9 mouse cellular contexts compared by ENCODE assay signal in genomic region chr5:134637820-134638367, GRCm38 (mm10). TPM values are rescaled to one million over a fixed set of nuclear protein-coding genes. Genes with fewer than 3 reads are reported as not detected.
DNase-seq lines count a peak whose midpoint lies in the region; ATAC-seq and TF ChIP-seq lines count a peak whose summit lies in the region.
"Had no signal": no experiment of that assay in that cellular context is flagged by ENCODE, and none has a peak within 500 bp of the region (broad histone marks: within the 10 kb centered on the region; RNA-seq: fewer than 3 reads in every experiment).

No protein-coding gene starts in this region.

- no peak for DNase-seq in layer of hippocampus, adult 2 months (ENCODE audit: low spot score in 2 of 2)
- DNase-seq in layer of hippocampus, postnatal 10 days (ENCODE audit: low spot score in 2 of 2) = no peak
- DNase-seq in embryonic facial prominence, embryonic 11.5 days (ENCODE audit: low spot score) = no peak
- no peak for DNase-seq in right cerebral cortex, postnatal 14 days
- DNase-seq in adipocyte (ENCODE audit: low spot score) = no peak
- DNase-seq in layer of hippocampus, postnatal 14 days (ENCODE audit: low spot score in 2 of 2) = no peak
- DNase-seq: adrenal gland, postnatal 25 days had no signal

- peak overlapping the region; percentile 77 for H3K4me3 ChIP-seq in layer of hippocampus, adult 2 months
- peak overlapping the region; percentile 94 for H3K4me3 ChIP-seq in embryonic facial prominence, embryonic 11.5 days (ENCODE audit: low read depth, low read length)
- peak overlapping the region; percentile 97 for H3K4me3 ChIP-seq in intestine, postnatal 0 days (ENCODE audit: low read depth, low read length)
- peak overlapping the region; percentile 95 for H3K4me3 ChIP-seq in neural tube, embryonic 13.5 days

- no peaks in the 10 kb centered on the region for H3K4me1 ChIP-seq in embryonic facial prominence, embryonic 11.5 days (ENCODE audit: control insufficient read depth, insufficient read depth, low read length)
- no peaks in the 10 kb centered on the region for H3K4me1 ChIP-seq in intestine, postnatal 0 days (replicated peaks; ENCODE audit: control insufficient read depth, insufficient read depth, low read length)
- peaks cover 45% of the 10 kb centered on the region for H3K4me1 ChIP-seq in neural tube, embryonic 13.5 days (replicated peaks)

- H3K9ac ChIP-seq in embryonic facial prominence, embryonic 11.5 days (replicated peaks; ENCODE audit: low read length) = peak overlapping the region; percentile 99
- H3K9ac ChIP-seq in intestine, postnatal 0 days (ENCODE audit: low read depth, low read length) = peak overlapping the region; percentile 100
- peak overlapping the region; percentile 99 for H3K9ac ChIP-seq in neural tube, embryonic 13.5 days

- H3K9me3 ChIP-seq in embryonic facial prominence, embryonic 11.5 days (replicated peaks; ENCODE audit: control insufficient read depth, low read length) = no peaks in the 10 kb centered on the region
- no peaks in the 10 kb centered on the region for H3K9me3 ChIP-seq in intestine, postnatal 0 days (ENCODE audit: control insufficient read depth)
- H3K9me3 ChIP-seq in neural tube, embryonic 13.5 days = no peaks in the 10 kb centered on the region

- H3K27me3 ChIP-seq in embryonic facial prominence, embryonic 11.5 days (ENCODE audit: control insufficient read depth, insufficient read depth, low read length) = no peaks in the 10 kb centered on the region
- H3K27me3 ChIP-seq in intestine, postnatal 0 days (replicated peaks; ENCODE audit: control insufficient read depth, insufficient read depth, low read length) = no peaks in the 10 kb centered on the region
- H3K27me3 ChIP-seq in neural tube, embryonic 13.5 days = no peaks in the 10 kb centered on the region

- WGBS in embryonic facial prominence, embryonic 11.5 days = 32% methylated on average over 5 of the region's 5 CpGs
- 7% methylated on average over 5 of the region's 5 CpGs for WGBS in intestine, postnatal 0 days
- 34% methylated on average over 5 of the region's 5 CpGs for WGBS in neural tube, embryonic 13.5 days

- H3K4me2 ChIP-seq in embryonic facial prominence, embryonic 11.5 days (ENCODE audit: low read depth, low read length) = peak overlapping the region; percentile 65
- peak overlapping the region; percentile 76 for H3K4me2 ChIP-seq in intestine, postnatal 0 days (replicated peaks; ENCODE audit: low read depth)
- H3K4me2 ChIP-seq in neural tube, embryonic 13.5 days = peak overlapping the region; percentile 80

- no peak for ATAC-seq in embryonic facial prominence, embryonic 11.5 days (replicated peaks; ENCODE audit: insufficient number of reproducible peaks, low FRiP score, low TSS enrichment, low read depth)
- ATAC-seq in intestine, postnatal 0 days = no peak
- ATAC-seq in neural tube, embryonic 13.5 days (ENCODE audit: low read depth) = no peak

- H3K27ac ChIP-seq in layer of hippocampus, adult 2 months = peak overlapping the region; percentile 98
- no peak overlapping the region; the same call in 1 of the 2 replicates for H3K27ac ChIP-seq in embryonic facial prominence, embryonic 11.5 days (replicated peaks; ENCODE audit: low read depth, low read length)
- H3K27ac ChIP-seq in intestine, postnatal 0 days (ENCODE audit: low read depth, low read length) = peak overlapping the region; percentile 98
- H3K27ac ChIP-seq in neural tube, embryonic 13.5 days (replicated peaks) = peak overlapping the region; percentile 96

- no peak for TF ChIP-seq CTCF in layer of hippocampus, adult 2 months (conservative IDR thresholded peaks at IDR 0.05)
- no peak for TF ChIP-seq CTCF in intestine, postnatal 0 days (IDR thresholded peaks at IDR 0.05; ENCODE audit: low read depth)

- H3K36me3 ChIP-seq in embryonic facial prominence, embryonic 11.5 days (replicated peaks; ENCODE audit: control insufficient read depth, insufficient read depth, low read depth, low read length) = peaks cover 5% of the 10 kb centered on the region
- H3K36me3 ChIP-seq in intestine, postnatal 0 days (ENCODE audit: control insufficient read depth, insufficient read depth) = peaks cover 23% of the 10 kb centered on the region
- peaks cover 30% of the 10 kb centered on the region for H3K36me3 ChIP-seq in neural tube, embryonic 13.5 days

RNA-seq across cellular contexts. Expression of gene Eif4h, which starts 1.4 kb away (rescaled TPM):
- total RNA-seq in layer of hippocampus, adult 2 months (2021) = 100 to 1,000 TPM; 298 to 323 TPM
- 100 to 1,000 TPM; 285 to 302 TPM for total RNA-seq in layer of hippocampus, postnatal 10 days (2021)
- 479 and 512 TPM in 2 replicates for polyA plus RNA-seq in embryonic facial prominence, embryonic 11.5 days (2014; fragmentation: Nextera tagmentation; extraction: Ambion mirVana)
- 217 and 232 TPM in 2 replicates for polyA plus RNA-seq in intestine, postnatal 0 days (2015; fragmentation: Nextera tagmentation; extraction: Ambion mirVana)
- 338 and 355 TPM in 2 replicates for polyA plus RNA-seq in neural tube, embryonic 13.5 days (2015; fragmentation: Nextera tagmentation; extraction: Ambion mirVana)
- total RNA-seq in layer of hippocampus, postnatal 14 days (2021) = 100 to 1,000 TPM; 286 to 291 TPM

RNA-seq across cellular contexts. Expression of gene Lat2, which starts 23.1 kb away (rescaled TPM):
- 1 to 10 TPM; 2.2 to 3.0 TPM for total RNA-seq in layer of hippocampus, adult 2 months (2021)
- 1 to 10 TPM; 2.0 to 3.7 TPM for total RNA-seq in layer of hippocampus, postnatal 10 days (2021)
- polyA plus RNA-seq in embryonic facial prominence, embryonic 11.5 days (2014; fragmentation: Nextera tagmentation; extraction: Ambion mirVana) = 0.56 and 0.77 TPM in 2 replicates
- 1.3 and 1.4 TPM in 2 replicates for polyA plus RNA-seq in intestine, postnatal 0 days (2015; fragmentation: Nextera tagmentation; extraction: Ambion mirVana)
- 4.9 and 6.2 TPM in 2 replicates for polyA plus RNA-seq in neural tube, embryonic 13.5 days (2015; fragmentation: Nextera tagmentation; extraction: Ambion mirVana)
- total RNA-seq in layer of hippocampus, postnatal 14 days (2021) = 1 to 10 TPM; 1.4 to 2.8 TPM

RNA-seq across cellular contexts. Expression of gene Limk1, which starts 50.5 kb away (rescaled TPM):
- 10 to 100 TPM; 39.9 to 40.5 TPM for total RNA-seq in layer of hippocampus, adult 2 months (2021)
- 10 to 100 TPM; 59.1 to 67.5 TPM for total RNA-seq in layer of hippocampus, postnatal 10 days (2021)
- 4.6 and 6.5 TPM in 2 replicates for polyA plus RNA-seq in embryonic facial prominence, embryonic 11.5 days (2014; fragmentation: Nextera tagmentation; extraction: Ambion mirVana)
- polyA plus RNA-seq in intestine, postnatal 0 days (2015; fragmentation: Nextera tagmentation; extraction: Ambion mirVana) = 1.7 and 1.8 TPM in 2 replicates
- polyA plus RNA-seq in neural tube, embryonic 13.5 days (2015; fragmentation: Nextera tagmentation; extraction: Ambion mirVana) = 20.3 and 21.3 TPM in 2 replicates
- 10 to 100 TPM; 50.9 to 54.6 TPM for total RNA-seq in layer of hippocampus, postnatal 14 days (2021)

RNA-seq across cellular contexts. Expression of gene Rfc2, which starts 56.7 kb away (rescaled TPM):
- 10 to 100 TPM; 48.1 to 55.6 TPM for total RNA-seq in layer of hippocampus, adult 2 months (2021)
- total RNA-seq in layer of hippocampus, postnatal 10 days (2021) = 10 to 100 TPM; 63.0 to 65.2 TPM
- 344 and 365 TPM in 2 replicates for polyA plus RNA-seq in embryonic facial prominence, embryonic 11.5 days (2014; fragmentation: Nextera tagmentation; extraction: Ambion mirVana)
- polyA plus RNA-seq in intestine, postnatal 0 days (2015; fragmentation: Nextera tagmentation; extraction: Ambion mirVana) = 88.6 and 93.2 TPM in 2 replicates
- polyA plus RNA-seq in neural tube, embryonic 13.5 days (2015; fragmentation: Nextera tagmentation; extraction: Ambion mirVana) = 184 and 214 TPM in 2 replicates
- total RNA-seq in layer of hippocampus, postnatal 14 days (2021) = 10 to 100 TPM; 54.9 to 57.7 TPM
